Mouse (Mus musculus) 3T3-L1 (cell line): ENCODE results near the gene Gm10840.
"Not testable (repeated sequence)": the region's sequence is repeated elsewhere in the genome, so short reads cannot be mapped to it uniquely, and the experiment has no call there.

ENCODE experiments used
- DNase-seq: peaks from one replicate; pipeline ENCODE4 v3.0.0-alpha.2; 2015; ENCODE audit warnings: low read depth, low spot score

Gm10840 gene

DNA sequence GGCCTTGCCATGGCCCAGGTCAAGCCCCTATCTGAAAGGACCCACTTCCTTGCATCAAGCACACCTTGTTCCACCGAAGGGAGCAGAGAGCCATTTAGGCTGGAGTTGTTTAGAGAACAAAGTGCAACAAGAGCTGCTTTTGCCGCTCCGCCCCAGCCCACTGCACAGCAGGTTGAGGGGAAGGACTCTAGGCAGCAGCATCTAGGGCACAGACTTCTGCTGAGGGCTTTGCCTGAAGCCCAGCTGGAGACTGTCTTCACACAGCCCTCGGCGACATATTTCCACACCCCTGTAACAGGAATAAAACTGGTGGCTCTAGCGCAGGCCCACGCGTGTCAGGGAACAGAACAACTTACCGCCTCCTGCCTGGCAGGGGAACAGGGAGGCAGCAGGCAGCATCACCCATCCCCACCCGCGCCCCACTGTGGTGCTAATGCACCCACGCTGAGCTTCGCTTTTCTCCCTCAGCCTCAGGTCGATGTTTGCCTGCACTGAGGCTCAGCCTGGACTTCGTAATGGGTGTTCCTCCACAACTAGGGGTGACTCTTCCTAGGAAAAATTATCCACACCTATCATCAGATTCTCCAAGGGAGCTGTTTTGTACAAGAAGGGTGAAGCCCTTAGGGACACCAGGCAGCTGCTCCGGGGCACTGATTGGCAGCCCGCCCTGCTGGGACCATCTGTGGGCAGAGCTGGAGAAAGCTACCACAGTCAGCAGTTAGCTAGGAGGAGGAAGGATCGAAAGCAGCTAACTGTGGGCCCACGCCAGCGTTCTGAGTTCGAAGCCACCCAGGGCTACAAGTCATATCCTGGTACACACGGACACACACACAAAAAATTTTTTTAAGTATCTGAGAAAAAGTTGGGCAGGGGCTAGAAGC is at the start of gene Gm10840, which contains the start of gene Limd2:
TSS of gene Gm10840 (plus strand) at position 10 of the 881 bp plus-strand sequence.
TSS of gene Limd2 (minus strand) at position 20 of the 881 bp plus-strand sequence.
- no peak for DNase-seq

DNA sequence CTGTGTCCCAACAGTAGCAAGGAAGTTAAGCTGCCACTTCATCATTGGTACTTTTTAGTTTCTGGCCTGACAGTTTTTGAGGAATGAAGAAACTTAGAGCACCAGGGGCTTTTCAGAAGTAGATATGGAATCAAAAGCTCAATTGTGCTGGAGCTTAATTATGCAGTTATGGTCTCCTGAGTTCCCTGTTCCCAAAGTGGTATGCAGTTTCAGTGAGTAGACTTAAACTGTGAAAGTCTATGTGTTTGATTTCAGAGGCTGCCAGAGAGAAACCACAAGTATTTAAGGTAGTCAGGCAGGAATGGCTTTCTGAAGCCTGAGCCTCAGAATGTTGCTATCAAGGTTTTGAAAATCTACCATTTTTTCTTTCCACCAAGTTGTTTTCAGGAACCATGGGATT is 49.0 kb upstream of the Gm10840 start:
- DNase-seq, result peak; percentile 44

- DNase-seq, result no peak
Observed at GRCm38 (mm10) chr11:106122221-106122620, 38.4 kb upstream of the Gm10840 start.

DNA sequence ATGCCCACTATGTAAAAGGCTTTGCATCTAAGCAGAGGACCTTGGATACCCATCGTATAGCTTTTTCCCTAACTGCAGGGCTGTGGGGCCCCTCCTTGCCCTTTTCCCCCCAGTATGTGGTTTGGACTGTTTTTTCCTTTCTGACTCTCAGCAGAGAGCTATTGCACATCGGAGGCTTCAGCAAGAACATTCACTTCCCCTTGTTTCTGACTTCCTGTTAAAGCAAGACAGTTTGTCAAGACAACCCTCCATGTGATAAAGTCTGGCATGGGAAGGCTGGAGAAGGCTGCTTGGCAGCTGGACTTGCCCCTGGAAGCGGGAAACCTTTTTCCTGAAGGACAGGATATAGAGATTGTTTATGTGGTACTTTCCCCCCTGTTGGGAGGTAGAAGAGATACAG is 37.9 kb upstream of the Gm10840 start:
- DNase-seq, result no peak

GRCm38 (mm10) chr11:106124784-106125183 is 35.9 kb upstream of the Gm10840 start:
- no peak for DNase-seq

GRCm38 (mm10) chr11:106125827-106126226 is 34.8 kb upstream of the Gm10840 start:
- no peak for DNase-seq

GRCm38 (mm10) chr11:106126727-106127373 is 33.8 kb upstream of the Gm10840 start:
- not testable (repeated sequence) for DNase-seq

DNA sequence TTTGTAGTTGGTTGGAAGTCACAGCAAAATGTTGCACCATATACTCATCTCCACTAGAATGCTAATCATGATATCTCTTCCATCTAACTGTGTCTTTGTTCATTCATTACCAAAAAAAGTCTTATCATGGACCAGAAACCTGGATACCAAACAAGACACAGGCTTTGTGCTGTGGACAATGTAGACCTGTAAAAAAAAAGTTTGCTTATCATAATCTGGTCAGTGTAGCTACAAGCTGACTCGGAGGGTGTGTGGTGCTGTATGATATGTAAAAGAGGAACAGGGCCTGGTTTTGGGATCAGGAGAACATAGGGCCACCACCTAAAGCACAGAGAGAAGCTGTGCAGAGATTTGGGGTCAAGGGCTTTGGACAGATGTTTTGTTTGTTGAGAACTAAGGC is 31.2 kb upstream of the Gm10840 start:
- DNase-seq, result no peak

- no peak for DNase-seq
Observed at GRCm38 (mm10) chr11:106132516-106132915, 28.1 kb upstream of the Gm10840 start.

DNA sequence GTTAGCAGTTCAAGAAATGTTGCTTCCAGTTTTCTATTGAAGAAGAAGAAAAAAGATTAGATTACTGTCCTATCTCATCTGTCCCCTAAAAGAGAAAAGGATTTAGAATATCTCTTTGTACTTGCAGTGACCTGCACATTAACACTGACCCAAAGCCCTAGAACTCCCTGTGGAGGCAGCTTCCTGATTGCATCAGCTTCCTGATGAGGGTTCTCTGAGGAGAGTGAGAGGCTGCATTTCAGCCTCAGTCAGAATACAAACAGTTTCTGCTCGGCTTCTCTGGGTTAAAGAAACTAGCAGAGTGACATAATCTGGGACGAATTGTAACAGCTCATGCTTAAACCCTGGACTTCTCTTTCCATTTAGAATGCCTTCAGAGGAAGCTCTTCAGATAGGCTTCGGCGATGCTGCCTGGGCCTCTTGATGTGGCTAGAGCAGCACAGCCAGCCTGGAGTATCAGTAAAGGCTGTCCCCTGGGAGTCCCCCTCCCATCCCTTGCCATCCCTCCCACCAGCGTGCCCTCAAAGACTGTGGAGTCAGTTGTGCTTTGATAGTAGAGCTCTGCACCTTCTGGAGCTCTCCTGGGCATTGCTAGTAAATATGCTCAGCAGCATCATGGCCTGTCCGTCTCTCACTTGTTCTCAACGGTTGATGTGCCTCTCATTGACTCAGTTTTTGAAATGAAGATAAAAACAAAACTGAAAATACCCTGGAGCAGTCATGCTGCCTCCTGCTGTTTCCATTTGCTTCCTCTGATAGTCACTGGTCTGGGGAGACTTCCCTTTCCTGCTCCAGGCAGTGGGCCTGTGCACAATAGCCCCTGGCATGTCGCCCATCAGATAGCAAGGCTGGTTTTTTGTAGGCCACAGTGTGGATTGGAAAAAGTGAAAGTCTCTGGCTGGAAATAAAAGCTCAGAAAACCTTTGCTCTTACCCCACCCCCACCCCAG is 25.8 kb upstream of the Gm10840 start:
- DNase-seq, result peak; percentile 94

DNA sequence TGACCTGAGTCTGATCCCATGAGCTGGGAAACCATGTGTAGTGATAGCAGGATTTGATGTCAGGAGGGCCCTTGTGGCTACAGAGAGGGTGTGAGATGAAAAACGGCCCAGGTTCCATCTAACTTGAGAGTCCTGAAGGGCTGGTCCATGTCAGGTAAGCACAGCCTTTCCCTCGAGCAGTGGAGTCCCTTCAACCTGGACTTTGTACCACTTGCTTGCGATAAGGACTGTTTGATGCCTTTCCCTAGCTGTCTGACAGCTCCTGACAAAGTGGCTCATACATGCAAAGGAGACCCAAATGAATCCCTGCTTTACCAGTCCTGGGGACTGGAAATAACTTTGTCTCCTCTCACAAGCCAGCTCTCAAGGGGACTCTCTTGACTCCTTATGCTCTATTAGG is 9.4 kb upstream of the Gm10840 start:
- DNase-seq, result no peak

DNA sequence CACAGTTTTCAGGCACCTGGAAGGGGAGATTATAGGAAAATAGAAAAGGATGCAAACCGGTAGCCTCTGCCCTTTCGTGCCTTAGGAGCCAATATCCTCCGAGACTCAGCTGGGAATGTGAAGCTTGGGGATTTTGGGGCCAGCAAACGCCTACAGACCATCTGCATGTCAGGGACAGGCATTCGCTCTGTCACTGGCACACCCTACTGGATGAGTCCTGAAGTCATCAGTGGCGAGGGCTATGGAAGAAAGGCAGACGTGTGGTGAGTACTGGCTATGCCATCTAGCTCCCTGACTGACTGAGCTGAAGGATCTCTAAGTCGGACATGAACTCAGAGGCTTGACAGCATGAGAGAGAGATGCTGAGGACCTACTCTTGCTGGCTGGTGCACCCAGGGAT is 8.5 kb upstream of the Gm10840 start:
- DNase-seq, result no peak

DNA sequence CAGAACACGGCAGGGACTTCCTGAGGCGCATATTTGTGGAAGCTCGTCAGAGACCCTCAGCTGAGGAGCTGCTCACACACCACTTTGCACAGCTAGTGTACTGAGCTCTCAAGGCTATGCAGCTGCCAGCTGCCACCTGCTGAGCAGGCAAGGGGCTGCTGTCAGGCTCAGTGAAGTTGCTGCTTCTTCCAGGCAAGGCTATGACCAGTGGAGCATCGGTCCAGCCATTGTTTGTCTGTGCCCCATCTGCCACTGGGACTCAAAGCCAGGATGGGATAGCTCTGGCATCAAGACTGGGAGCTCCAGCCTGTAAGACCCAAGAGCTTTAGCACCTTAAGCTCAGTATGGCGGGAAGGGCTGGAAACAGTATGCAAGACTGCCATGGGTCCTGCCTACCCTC is 6.6 kb upstream of the Gm10840 start:
- no peak for DNase-seq

- DNase-seq, result no peak
Observed at GRCm38 (mm10) chr11:106154770-106155169, 5.9 kb upstream of the Gm10840 start.

GRCm38 (mm10) chr11:106155761-106156160 is 4.9 kb upstream of the Gm10840 start:
- DNase-seq, result no peak

DNA sequence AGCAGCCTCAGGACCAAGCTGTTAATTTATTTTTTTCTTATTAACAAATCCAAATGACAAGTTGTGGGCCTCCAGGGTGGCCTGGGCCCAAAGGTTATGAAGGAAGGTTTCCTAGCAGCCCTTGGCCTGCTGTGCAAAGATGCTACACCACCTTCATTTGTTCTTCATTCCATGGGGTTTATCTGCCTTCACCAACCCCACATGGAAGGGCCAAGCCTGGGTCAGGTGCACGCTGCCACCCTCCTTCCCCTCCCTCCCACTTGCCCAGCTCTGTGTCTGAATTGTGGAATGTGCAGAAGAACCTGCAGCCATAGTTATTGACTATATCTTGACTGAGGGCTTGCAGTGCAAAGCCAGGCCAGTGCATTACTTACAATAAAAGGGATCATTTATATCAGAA is 4.4 kb upstream of the Gm10840 start:
- DNase-seq, result no peak

GRCm38 (mm10) chr11:106157154-106157553 is 3.5 kb upstream of the Gm10840 start:
- DNase-seq, result no peak

- peak; percentile 61 for DNase-seq
Observed at GRCm38 (mm10) chr11:106158081-106158929, 2.3 kb upstream of the Gm10840 start.

DNA sequence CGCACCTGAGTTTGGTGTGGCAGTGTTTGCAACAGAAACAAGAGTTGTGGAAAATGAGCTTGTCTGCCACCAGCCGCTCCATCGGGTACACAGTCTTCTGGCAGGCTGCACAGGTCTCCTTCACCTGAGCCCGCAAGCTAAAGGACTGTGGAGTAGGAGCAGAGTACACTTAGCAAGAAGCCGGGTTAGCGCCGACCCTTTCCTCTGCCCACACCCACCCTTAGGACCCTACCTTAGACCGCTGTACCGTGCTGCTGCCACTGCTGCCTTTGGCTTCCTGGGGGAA is 1.8 kb upstream of the Gm10840 start:
- no peak for DNase-seq

GRCm38 (mm10) chr11:106159216-106159920 is 1.3 kb upstream of the Gm10840 start:
- DNase-seq, result no peak
